Mouse (Mus musculus): ENCODE measurements around the gene Gm49337. TPM values are rescaled to one million over a fixed set of nuclear protein-coding genes. Genes with fewer than 3 reads are reported as not detected.
A peak's percentile ranks its signal among the peaks of the same experiment; 100 is the strongest.

The Gm49337 gene
- total and polyA plus RNA-seq, 2 experiments from 2014 or later, result not detected

DNA sequence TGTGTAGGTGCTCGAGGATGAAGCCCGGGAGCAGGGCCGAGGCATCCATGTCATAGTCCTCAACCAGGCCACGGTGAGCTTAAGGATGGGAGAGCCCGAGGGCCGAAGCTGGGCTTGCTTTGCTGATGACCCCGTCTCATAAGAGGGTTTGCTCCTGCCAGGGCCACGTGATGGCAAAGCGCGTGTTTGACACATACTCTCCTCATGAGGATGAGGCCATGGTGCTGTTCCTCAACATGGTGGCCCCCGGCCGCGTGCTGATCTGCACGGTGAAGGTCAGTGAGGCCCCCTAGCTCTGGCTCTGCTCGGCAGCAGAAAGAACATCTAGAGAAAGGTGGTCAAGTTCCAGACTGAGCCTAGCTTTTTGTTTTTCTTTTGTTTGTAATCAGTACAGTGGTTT lies 20.5 kb upstream of the Gm49337 start:
- no peak overlapping the region for H3K9ac ChIP-seq (replicated peaks; ENCODE audit: low read length, poor library complexity, severe bottlenecking)
- TF ChIP-seq CTCF (IDR thresholded peaks at IDR 0.05), result no peak
- no peak overlapping the region for H3K4me2 ChIP-seq (ENCODE audit: low read depth, low read length, poor library complexity, severe bottlenecking)
- peaks cover 52% of the 10 kb centered on the region for H3K36me3 ChIP-seq (ENCODE audit: insufficient read depth, low read length)
- H3K4me3 ChIP-seq (ENCODE audit: low read depth, low read length), result no peak overlapping the region
- WGBS, result 94% methylated on average over 15 of the region's 15 CpGs
- H3K27ac ChIP-seq (ENCODE audit: low read depth, low read length), result no peak overlapping the region
- H3K9me3 ChIP-seq (ENCODE audit: low read length), result no peaks in the 10 kb centered on the region
- H3K27me3 ChIP-seq (ENCODE audit: insufficient read depth, low read length), result no peaks in the 10 kb centered on the region
- no peak for DNase-seq (ENCODE audit: low spot score)
- peaks cover 4% of the 10 kb centered on the region; the same call in 1 of the 2 replicates for H3K4me1 ChIP-seq (ENCODE audit: insufficient read depth, low read length)
- no peak for ATAC-seq (ENCODE audit: low FRiP score)

DNA sequence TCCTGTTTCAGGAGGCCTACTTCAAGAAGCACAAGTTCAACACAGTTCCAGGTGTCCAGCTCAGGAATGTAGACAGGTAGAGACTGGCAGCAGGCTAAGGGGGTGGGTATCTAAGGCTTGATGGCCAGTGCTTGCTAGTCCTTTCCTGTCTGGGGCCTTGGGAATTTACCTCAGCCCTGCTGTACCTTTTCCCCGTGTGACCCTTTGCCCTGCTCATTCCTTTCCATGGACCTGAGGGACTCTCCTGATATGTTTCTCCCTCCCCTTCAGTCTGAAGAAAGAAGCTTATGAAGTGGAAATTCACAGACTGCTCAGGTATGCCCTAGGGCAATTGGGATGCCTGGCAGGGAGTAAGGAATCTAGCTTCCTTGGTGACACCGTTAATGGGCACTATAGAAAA lies 15.3 kb upstream of the Gm49337 start:
- H3K4me1 ChIP-seq (ENCODE audit: insufficient read depth, low read length), result no peaks in the 10 kb centered on the region
- ATAC-seq (ENCODE audit: low FRiP score), result no peak
- WGBS, result 85% methylated on average over 2 of the region's 2 CpGs
- H3K36me3 ChIP-seq (ENCODE audit: insufficient read depth, low read length), result peaks cover 58% of the 10 kb centered on the region
- no peaks in the 10 kb centered on the region for H3K27me3 ChIP-seq (ENCODE audit: insufficient read depth, low read length)
- no peak for TF ChIP-seq CTCF (IDR thresholded peaks at IDR 0.05)
- no peak overlapping the region for H3K4me3 ChIP-seq (ENCODE audit: low read depth, low read length)
- no peak overlapping the region for H3K27ac ChIP-seq (ENCODE audit: low read depth, low read length)
- no peaks in the 10 kb centered on the region for H3K9me3 ChIP-seq (ENCODE audit: low read length)
- no peak overlapping the region for H3K9ac ChIP-seq (replicated peaks; ENCODE audit: low read length, poor library complexity, severe bottlenecking)
- H3K4me2 ChIP-seq (ENCODE audit: low read depth, low read length, poor library complexity, severe bottlenecking), result no peak overlapping the region
- no peak for DNase-seq (ENCODE audit: low spot score)

DNA sequence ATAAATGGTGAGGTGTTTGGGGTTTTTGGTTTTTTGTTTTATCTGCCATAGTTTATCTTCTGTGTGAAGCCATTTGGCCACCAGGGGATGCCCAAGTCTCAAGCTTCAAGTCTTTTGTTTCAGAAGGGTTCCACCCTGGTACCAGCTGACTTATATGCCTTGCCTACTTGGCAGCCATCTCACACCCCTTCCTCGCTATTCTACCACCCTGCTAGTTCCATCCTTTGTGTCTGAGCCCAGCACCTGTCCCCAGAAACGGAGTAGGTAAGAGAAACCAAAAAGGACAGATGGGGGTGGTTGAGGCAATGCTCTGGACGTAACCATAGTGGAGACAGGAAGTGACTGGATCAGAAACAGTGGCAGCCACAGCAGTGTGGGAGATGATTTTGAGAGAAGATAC lies 13.3 kb upstream of the Gm49337 start:
- ATAC-seq (ENCODE audit: low FRiP score), result peak; percentile 71; the same call in 1 of the 2 replicates
- Histone ChIP-seq H3K9ac (replicated peaks; ENCODE audit: low read length, poor library complexity, severe bottlenecking) (no peak overlapping the region), H3K9me3 (ENCODE audit: low read length) (no peaks in the 10 kb centered on the region), H3K27me3 (ENCODE audit: insufficient read depth, low read length) (no peaks in the 10 kb centered on the region), H3K27ac (ENCODE audit: low read depth, low read length) (peak overlapping the region; percentile 44; the same call in 1 of the 2 replicates), H3K4me2 (ENCODE audit: low read depth, low read length, poor library complexity, severe bottlenecking) (no peak overlapping the region), H3K36me3 (ENCODE audit: insufficient read depth, low read length) (peaks cover 39% of the 10 kb centered on the region), H3K4me3 (ENCODE audit: low read depth, low read length) (no peak overlapping the region), H3K4me1 (ENCODE audit: insufficient read depth, low read length) (no peaks in the 10 kb centered on the region)
- peak; percentile 78 for TF ChIP-seq CTCF (IDR thresholded peaks at IDR 0.05)
- 61% methylated on average over 3 of the region's 3 CpGs for WGBS
- peak; percentile 83 for DNase-seq (ENCODE audit: low spot score)

DNA sequence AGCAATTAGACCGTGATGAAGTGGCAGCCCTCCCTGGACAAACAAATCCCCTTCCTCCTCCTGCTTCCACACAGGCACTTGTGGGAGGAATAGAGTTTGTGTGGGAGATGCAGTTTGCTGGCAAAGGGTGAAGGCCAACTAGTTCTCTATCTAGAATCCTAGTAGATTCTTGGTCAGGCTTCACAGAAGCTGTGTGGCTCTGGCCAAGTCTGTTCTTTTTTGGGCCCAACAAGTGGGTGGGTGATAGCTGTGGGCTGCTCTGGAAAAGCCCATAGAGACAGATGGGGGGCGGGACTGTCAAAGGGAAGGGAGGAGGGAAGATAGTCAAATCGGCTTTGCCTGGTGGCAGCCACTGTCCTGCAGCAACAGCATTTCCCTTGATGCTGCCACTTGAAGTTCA lies 12.4 kb upstream of the Gm49337 start:
- Histone ChIP-seq H3K4me1 (ENCODE audit: insufficient read depth, low read length) (no peaks in the 10 kb centered on the region), H3K27me3 (ENCODE audit: insufficient read depth, low read length) (no peaks in the 10 kb centered on the region), H3K27ac (ENCODE audit: low read depth, low read length) (no peak overlapping the region), H3K4me3 (ENCODE audit: low read depth, low read length) (no peak overlapping the region), H3K36me3 (ENCODE audit: insufficient read depth, low read length) (peaks cover 31% of the 10 kb centered on the region), H3K9me3 (ENCODE audit: low read length) (no peaks in the 10 kb centered on the region), H3K4me2 (ENCODE audit: low read depth, low read length, poor library complexity, severe bottlenecking) (no peak overlapping the region), H3K9ac (replicated peaks; ENCODE audit: low read length, poor library complexity, severe bottlenecking) (no peak overlapping the region)
- DNase-seq (ENCODE audit: low spot score) (no peak), ATAC-seq (ENCODE audit: low FRiP score) (no peak)
- 87% methylated on average over 3 of the region's 3 CpGs for WGBS
- TF ChIP-seq CTCF (IDR thresholded peaks at IDR 0.05), result no peak

DNA sequence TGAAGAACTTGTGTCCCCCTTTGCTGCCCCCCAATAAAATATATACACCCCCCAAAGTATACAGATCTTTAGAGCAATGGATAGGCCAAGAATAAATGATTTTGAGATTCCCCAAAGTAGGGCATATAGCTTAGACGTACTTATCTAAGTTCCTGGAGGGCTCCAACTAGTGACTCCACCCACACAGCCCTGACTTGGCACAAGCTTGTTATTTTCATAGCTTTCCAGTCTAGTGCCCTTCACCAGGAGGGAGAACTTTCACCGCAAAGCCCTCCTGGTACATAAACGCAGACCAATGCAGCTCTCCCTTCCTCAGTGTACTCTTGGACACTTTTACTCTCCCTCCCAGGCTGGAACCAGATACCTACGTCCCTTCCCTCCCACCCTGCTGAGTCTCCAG lies 11.0 kb upstream of the Gm49337 start:
- no peak for DNase-seq (ENCODE audit: low spot score)
- Histone ChIP-seq H3K27ac (ENCODE audit: low read depth, low read length) (no peak overlapping the region), H3K27me3 (ENCODE audit: insufficient read depth, low read length) (no peaks in the 10 kb centered on the region), H3K4me3 (ENCODE audit: low read depth, low read length) (no peak overlapping the region), H3K9ac (replicated peaks; ENCODE audit: low read length, poor library complexity, severe bottlenecking) (no peak overlapping the region), H3K4me1 (ENCODE audit: insufficient read depth, low read length) (no peaks in the 10 kb centered on the region), H3K36me3 (ENCODE audit: insufficient read depth, low read length) (peaks cover 19% of the 10 kb centered on the region), H3K4me2 (ENCODE audit: low read depth, low read length, poor library complexity, severe bottlenecking) (no peak overlapping the region), H3K9me3 (ENCODE audit: low read length) (no peaks in the 10 kb centered on the region)
- ATAC-seq (ENCODE audit: low FRiP score), result no peak
- WGBS, result 81% methylated on average over 4 of the region's 4 CpGs
- TF ChIP-seq CTCF (IDR thresholded peaks at IDR 0.05), result no peak

DNA sequence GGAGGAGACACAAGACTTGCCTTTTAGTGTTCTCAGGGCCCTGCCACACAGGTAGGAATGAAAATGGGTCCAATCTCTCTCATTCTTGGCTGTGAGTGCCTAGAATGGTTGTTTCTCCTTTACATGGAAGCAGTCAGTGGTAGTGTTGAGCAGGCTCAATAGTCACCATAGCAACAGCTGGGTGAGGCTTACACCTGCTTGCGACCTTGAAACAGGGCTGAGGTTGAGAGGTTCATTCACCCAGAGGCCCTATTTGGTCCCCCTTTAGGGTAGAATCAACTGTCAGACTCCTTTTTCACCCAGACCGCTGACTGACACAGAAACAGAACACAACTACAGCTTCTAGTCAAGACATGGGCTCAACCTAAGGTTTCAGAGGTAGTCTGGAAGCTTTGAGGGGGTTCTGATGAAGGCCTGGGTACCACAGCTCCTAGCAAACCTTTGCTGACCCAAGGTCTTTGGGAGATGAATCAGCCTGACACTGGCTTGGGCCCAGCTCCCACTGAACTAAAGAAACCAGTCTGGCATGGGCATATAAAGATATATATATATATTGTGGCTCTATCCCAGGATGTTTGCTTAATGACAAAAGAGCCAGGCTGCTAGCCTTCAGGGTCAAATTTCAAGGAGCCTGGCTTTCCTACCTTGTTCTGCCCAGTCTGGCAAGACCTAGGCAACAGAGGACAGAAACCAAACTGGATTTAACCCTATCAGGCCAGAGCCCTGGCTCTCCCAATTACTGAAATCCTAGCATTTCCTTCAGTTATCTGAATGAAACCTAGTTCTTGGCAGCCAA lies 8.2 kb upstream of the Gm49337 start:
- 84% methylated on average over 2 of the region's 2 CpGs for WGBS
- no peaks in the 10 kb centered on the region for H3K27me3 ChIP-seq (ENCODE audit: insufficient read depth, low read length)
- no peak for ATAC-seq (ENCODE audit: low FRiP score)

More for the DNA sequence above, 8.2 kb upstream of the Gm49337 start:
- Histone ChIP-seq H3K36me3 (ENCODE audit: insufficient read depth, low read length) (no peaks in the 10 kb centered on the region), H3K9ac (replicated peaks; ENCODE audit: low read length, poor library complexity, severe bottlenecking) (no peak overlapping the region), H3K4me1 (ENCODE audit: insufficient read depth, low read length) (no peaks in the 10 kb centered on the region), H3K27ac (ENCODE audit: low read depth, low read length) (no peak overlapping the region), H3K9me3 (ENCODE audit: low read length) (no peaks in the 10 kb centered on the region), H3K4me3 (ENCODE audit: low read depth, low read length) (no peak overlapping the region), H3K4me2 (ENCODE audit: low read depth, low read length, poor library complexity, severe bottlenecking) (no peak overlapping the region)
- no peak for TF ChIP-seq CTCF (IDR thresholded peaks at IDR 0.05)
- no peak for DNase-seq (ENCODE audit: low spot score)

Measured in midbrain, postnatal 0 days (tissue).